Mouse (Mus musculus): Measurements from ENCODE around the gene Syce2.
"Not testable (repeated sequence)": the region's sequence is repeated elsewhere in the genome, so short reads cannot be mapped to it uniquely, and the experiment has no call there.

Syce2 gene

DNA sequence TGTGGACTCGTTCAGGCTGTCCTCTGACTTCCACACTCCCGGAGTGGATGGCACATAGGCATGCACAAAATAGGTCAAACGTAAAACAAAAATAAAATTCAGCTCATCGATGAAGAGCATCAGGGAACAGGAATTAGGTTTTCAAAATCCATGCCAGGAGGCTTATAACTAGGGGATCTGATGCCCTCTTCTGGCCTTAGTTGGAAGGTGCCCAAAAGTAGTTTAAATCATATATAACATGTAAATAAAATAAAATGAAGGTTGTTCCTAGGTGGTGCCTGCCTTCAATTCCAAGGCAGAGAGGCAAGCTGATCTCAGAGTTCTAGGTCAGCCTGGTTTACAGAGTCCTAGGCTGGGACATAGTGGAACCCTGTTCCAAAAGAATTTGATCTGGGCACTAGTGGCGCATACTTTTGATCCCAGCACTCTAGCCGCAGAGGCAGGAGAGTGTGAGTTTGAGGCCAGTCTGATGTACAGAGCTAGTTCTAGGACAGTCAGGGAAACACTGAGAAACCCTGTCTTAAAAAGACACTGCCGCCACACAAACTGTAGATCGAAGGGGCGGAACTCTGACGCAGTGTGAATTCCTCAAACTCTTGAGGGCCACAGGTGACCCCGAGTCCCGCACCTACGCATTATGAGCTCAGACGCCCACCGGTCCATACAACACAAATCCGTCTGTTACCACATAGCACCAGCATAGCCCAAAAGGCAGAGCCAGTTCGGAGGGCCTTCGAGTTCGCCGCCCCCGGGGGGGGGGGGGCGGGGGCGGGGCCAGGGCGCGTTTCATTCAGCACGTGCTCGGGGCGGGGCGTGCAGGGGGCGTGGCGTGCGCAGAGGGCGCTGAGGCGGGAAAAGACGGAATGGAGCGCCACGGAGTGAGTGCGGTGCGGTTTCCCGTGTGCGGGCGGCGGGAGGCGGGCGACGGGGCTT, at the start of gene Syce2:
Syce2 (plus strand) TSS at position 736 of the 933 bp plus-strand sequence.
- DNase-seq (ENCODE audit: low read depth, low spot score), result peak; percentile 91

GRCm38 (mm10) chr8:84822723-84823122, 49.2 kb upstream of the Syce2 start, which contains the start of gene Dand5:
Dand5 (minus strand) TSS chr8:84822823.
- DNase-seq (ENCODE audit: low read depth, low spot score), result no peak

- DNase-seq (ENCODE audit: low read depth, low spot score), result peak; percentile 92
Measured at GRCm38 (mm10) chr8:84823653-84824052, 48.3 kb upstream of the Syce2 start.

GRCm38 (mm10) chr8:84825636-84826035, 46.3 kb upstream of the Syce2 start:
- no peak for DNase-seq (ENCODE audit: low read depth, low spot score)

DNA sequence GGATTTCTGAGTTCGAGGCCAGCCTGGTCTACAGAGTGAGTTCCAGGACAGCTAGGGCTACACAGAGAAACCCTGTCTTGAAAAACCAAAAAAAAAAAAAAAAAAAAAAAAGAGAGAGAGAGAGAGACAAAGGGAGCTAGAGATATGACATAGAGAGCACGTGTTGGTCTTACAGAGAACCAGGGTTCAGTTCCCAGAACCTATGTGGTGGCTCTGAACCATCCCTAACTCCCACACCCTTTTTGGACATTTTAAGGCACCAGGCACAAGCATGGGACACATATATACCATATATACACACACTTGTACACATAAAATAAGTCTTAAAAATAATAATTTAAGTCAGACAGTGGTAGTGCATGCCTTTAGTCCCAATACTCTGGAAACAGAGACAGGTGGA, 45.4 kb upstream of the Syce2 start:
- DNase-seq (ENCODE audit: low read depth, low spot score), result not testable (repeated sequence)

- peak; percentile 91 for DNase-seq (ENCODE audit: low read depth, low spot score)
Measured at GRCm38 (mm10) chr8:84831490-84831889, 40.4 kb upstream of the Syce2 start, which contains the start of gene Gadd45gip1. Gadd45gip1 (plus strand) TSS chr8:84831522.

- peak; percentile 87 for DNase-seq (ENCODE audit: low read depth, low spot score)
Measured at GRCm38 (mm10) chr8:84832034-84832717, 39.7 kb upstream of the Syce2 start.

GRCm38 (mm10) chr8:84832759-84833742, 38.9 kb upstream of the Syce2 start:
- DNase-seq (ENCODE audit: low read depth, low spot score), result no peak

- DNase-seq (ENCODE audit: low read depth, low spot score), result no peak
Measured at GRCm38 (mm10) chr8:84834002-84834865, 37.7 kb upstream of the Syce2 start.

DNA sequence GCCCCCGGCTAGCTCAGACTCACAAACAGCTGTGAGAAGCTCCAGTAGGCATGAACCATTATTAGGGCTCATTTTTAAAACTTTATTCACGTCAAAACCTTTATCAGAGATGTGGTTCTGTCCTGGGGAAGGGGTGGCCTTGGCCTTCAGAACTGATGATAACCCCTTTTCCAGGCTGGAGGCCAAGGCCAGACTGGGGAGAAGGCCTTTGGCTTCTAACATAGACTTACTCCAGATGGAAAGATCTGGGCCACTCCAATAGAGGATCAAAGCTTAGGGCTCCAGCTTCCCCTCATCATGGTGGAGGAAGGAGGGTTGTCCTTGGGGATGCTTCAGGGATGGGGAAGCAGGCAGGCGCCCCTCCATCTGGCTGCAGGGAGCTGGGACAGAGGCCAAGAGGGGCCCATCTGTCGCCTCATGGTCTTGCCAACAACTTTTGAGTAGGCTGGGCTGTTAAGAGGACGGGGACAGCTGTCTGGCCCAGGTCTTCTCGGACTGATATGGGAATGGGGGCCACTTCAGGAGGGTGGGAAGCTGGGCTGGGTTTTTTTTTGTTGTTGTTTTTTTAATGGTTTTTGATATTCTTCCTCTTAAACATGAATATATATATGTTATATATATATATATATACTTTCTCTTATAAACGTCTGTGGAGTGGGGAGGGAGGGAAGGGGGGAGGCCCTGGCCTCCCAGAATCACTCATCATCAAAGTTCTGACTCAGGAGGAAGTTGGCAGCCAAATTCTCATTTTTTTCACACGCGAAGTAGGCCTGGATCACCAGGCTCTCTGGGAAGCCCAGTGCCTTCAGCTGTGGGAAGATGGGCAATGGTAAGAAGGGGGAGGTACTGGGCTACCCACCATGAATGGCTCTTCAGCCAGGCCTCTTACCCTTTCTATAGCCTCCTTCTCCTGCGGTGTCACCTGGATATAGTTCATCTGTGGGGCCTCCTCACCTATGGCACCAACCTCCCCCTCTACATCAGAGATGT, 36.8 kb upstream of the Syce2 start:
- DNase-seq (ENCODE audit: low read depth, low spot score), result no peak

- DNase-seq (ENCODE audit: low read depth, low spot score), result peak; percentile 58
Measured at GRCm38 (mm10) chr8:84837149-84837911, 34.6 kb upstream of the Syce2 start.

DNA sequence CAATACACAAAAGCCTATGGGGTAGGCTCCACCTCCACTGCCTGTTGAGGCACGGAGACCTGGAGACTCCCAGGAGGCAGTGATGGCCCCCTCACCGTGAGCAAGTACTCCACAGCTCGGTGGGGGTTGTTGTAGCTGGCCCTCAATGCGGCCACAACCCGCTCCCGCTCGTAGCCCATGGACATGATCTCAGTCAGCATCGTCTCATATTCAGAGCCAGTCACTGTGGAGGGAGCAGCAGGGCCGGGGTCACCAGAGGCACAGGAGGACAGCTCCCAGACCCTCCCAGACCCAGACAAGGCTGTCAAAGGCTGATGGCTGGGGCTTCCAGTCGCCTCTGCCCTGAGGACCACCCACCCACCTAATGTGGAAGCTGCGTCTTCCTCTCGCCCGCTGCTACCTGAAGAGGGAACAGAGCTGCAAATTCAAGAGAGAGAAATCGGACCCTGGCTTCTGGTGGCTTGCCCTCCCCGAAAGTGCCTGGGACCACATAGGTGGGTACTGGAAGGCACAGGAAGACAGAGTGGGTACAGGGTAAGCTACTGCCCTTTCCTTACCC, 33.9 kb upstream of the Syce2 start:
- DNase-seq (ENCODE audit: low read depth, low spot score), result no peak

GRCm38 (mm10) chr8:84838513-84838912, 33.4 kb upstream of the Syce2 start:
- DNase-seq (ENCODE audit: low read depth, low spot score), result no peak

DNA sequence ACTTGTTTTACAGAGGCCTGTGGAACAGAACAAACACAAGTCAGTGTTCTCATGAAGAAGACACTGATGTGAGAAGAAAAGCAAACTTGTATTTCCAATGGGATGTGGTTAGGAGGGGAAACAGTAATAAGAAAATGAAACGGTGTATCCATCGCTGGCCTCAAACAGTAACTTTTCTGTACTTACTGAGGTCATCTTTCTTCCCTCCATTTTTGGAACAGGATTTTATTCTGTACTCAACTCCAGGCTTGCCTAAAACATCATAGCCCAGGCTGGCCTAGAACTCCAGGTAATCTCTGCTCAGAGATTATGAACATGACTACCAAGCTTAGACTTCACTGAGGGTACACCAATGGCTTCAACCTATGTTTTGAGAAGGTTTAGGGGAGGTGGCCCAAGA, 32.5 kb upstream of the Syce2 start:
- DNase-seq (ENCODE audit: low read depth, low spot score), result no peak

- DNase-seq (ENCODE audit: low read depth, low spot score), result no peak
Measured at GRCm38 (mm10) chr8:84839875-84840247, 32.0 kb upstream of the Syce2 start.

GRCm38 (mm10) chr8:84840248-84840999, 31.5 kb upstream of the Syce2 start, which contains the start of gene Rad23a:
Rad23a (minus strand) TSS chr8:84840665.
- peak; percentile 98 for DNase-seq (ENCODE audit: low read depth, low spot score)

DNA sequence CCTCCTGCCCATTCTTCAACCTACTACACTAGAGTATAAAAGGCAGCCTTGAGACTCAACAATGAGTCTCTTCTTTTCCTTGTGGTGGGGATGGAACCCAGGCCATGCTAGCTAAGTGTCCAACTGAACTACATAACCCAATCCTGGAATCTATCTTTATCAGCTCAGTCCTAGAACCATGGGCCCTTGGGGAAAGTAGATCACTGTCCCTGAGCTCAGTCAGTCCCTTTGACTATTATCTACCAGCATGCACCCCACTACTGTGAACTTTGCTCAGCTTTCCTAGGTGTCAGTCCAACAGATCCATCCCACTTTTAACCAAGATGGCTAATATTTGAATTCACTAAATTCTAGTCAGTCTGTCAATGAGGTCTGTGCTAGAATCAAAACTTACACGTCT, 30.4 kb upstream of the Syce2 start:
- no peak for DNase-seq (ENCODE audit: low read depth, low spot score)

Data from ZHBTc4 (cell line).